Mouse (Mus musculus) liver, adult 2 months (tissue): ENCODE measurements around the gene Atxn1. TPM values are rescaled to one million over a fixed set of nuclear protein-coding genes. Genes with fewer than 3 reads are reported as not detected.

Source experiments
- DNase-seq: peaks from one replicate; pipeline ENCODE4 v3.0.0-alpha.2; 2011; ENCODE audit warnings: low read depth, low spot score; ENCODE audit errors: extremely low read depth
- H3K27ac ChIP-seq: fragments of 200-500 bp; replicated peaks from 2 replicates; pipeline ENCODE4 v1.5.1; 2012; ENCODE audit warnings: low read depth, mild to moderate bottlenecking, control low read depth, inconsistent platforms, low read length; ENCODE audit not compliant: insufficient read depth
- H3K27me3 ChIP-seq: fragments of 200-500 bp; 2 replicates; pipeline ENCODE4 v1.6.1; 2012; ENCODE audit warnings: mild to moderate bottlenecking, moderate library complexity, low read length, inconsistent platforms; ENCODE audit not compliant: control insufficient read depth, insufficient read depth
- H3K36me3 ChIP-seq: fragments of 200-500 bp; 2 replicates; pipeline ENCODE4 v1.6.1; 2012; ENCODE audit warnings: low read length, inconsistent platforms; ENCODE audit not compliant: control insufficient read depth, insufficient read depth
- H3K4me1 ChIP-seq: fragments of 200-500 bp; 2 replicates; pipeline ENCODE4 v1.6.1; 2011; ENCODE audit warnings: low read length; ENCODE audit not compliant: control insufficient read depth, insufficient read depth
- H3K4me3 ChIP-seq: fragments of 200-500 bp; 2 replicates; pipeline ENCODE4 v1.5.1; 2011; ENCODE audit warnings: low read depth, mild to moderate bottlenecking, control low read depth, low read length, moderate library complexity; ENCODE audit not compliant: insufficient read depth
- H3K79me2 ChIP-seq: fragments of 200-500 bp; 2 replicates; pipeline ENCODE4 v1.6.1; 2012; ENCODE audit warnings: inconsistent platforms, mild to moderate bottlenecking, low read length, moderate library complexity; ENCODE audit not compliant: control insufficient read depth, insufficient read depth
- H3K9ac ChIP-seq: fragments of 200-500 bp; 2 replicates; pipeline ENCODE4 v1.6.1; 2012; ENCODE audit warnings: low read depth, mild to moderate bottlenecking, control low read depth, inconsistent platforms, low read length
- CTCF ChIP-seq: fragments of 200-500 bp; IDR thresholded peaks from 2 replicates; pipeline ENCODE4 v1.5.1; 2011; ENCODE audit warnings: low read depth, low read length, control low read depth
- POLR2A ChIP-seq: fragments of 200-500 bp; IDR thresholded peaks from 2 replicates; pipeline ENCODE4 v1.6.1; 2011; ENCODE audit warnings: low read length, control low read depth; ENCODE audit not compliant: insufficient read depth; ENCODE audit errors: extremely low read depth
- WGBS: fragments of 180-500 bp; shearing (Covaris S2); methylation state at CpG from one replicate; pipeline ENCODE4 v1.1.7; 2018; 5-methylcytosine and 5-hydroxymethylcytosine counted together
- polyA plus RNA-seq: library from polyadenylated mRNA; depleted of rRNA; stranded (reverse); fragments of >200 nt; gene quantifications from 2 replicates; pipeline ENCODE4 v1.2.3, GENCODE M21; 2012
- total RNA-seq: library from RNA; depleted of rRNA; stranded (reverse); fragments of >200 nt; gene quantifications from 2 replicates; pipeline ENCODE4 v1.2.3, GENCODE M21; 2014

Gene Atxn1
- total and polyA plus RNA-seq, 2 experiments = 7.7 to 7.8 TPM

GRCm38 (mm10) chr13:45922467-45922866 is 42.3 kb downstream of the Atxn1 start:
- no peaks in the 10 kb centered on the region for H3K27me3 ChIP-seq
- TF ChIP-seq CTCF (no peak), POLR2A (no peak)
- no peak overlapping the region for H3K4me3 ChIP-seq
- DNase-seq = no peak
- 48% methylated on average over 9 of the region's 9 CpGs for WGBS
- no peak overlapping the region for H3K9ac ChIP-seq
- peaks cover 1% of the 10 kb centered on the region; the same call in 1 of the 2 replicates for H3K36me3 ChIP-seq
- peaks cover 27% of the 10 kb centered on the region for H3K79me2 ChIP-seq
- 0 out of 2 replicates have a peak, but pooled peaks cover under 1% of the 10 kb centered on the region for H3K4me1 ChIP-seq
- no peak overlapping the region for H3K27ac ChIP-seq

GRCm38 (mm10) chr13:45918956-45919711 is 45.7 kb downstream of the Atxn1 start:
- TF ChIP-seq CTCF (no peak), POLR2A (no peak)
- Histone ChIP-seq H3K9ac (no peak overlapping the region), H3K79me2 (peaks cover 22% of the 10 kb centered on the region), H3K27ac (no peak overlapping the region), H3K4me3 (no peak overlapping the region), H3K27me3 (no peaks in the 10 kb centered on the region), H3K36me3 (no peaks in the 10 kb centered on the region), H3K4me1 (peaks cover 19% of the 10 kb centered on the region)
- WGBS = 89% methylated on average over 13 of the region's 15 CpGs
- DNase-seq = no peak

- TF ChIP-seq CTCF (no peak), POLR2A (no peak)
- peak overlapping the region; percentile 19; the same call in 1 of the 2 replicates for H3K4me3 ChIP-seq
- 21% methylated on average over 12 of the region's 12 CpGs for WGBS
- H3K27ac ChIP-seq = peak overlapping the region; percentile 64
- H3K4me1 ChIP-seq = peaks cover 19% of the 10 kb centered on the region
- H3K9ac ChIP-seq = peak overlapping the region; percentile 51
- no peak for DNase-seq
- H3K36me3 ChIP-seq = no peaks in the 10 kb centered on the region
- peaks cover 20% of the 10 kb centered on the region for H3K79me2 ChIP-seq
- no peaks in the 10 kb centered on the region for H3K27me3 ChIP-seq
These were observed 46.8 kb downstream of the Atxn1 start for GRCm38 (mm10) chr13:45918006-45918380.

GRCm38 (mm10) chr13:45917058-45918005 is 47.5 kb downstream of the Atxn1 start:
- Histone ChIP-seq H3K27ac (peak overlapping the region; percentile 89), H3K9ac (peak overlapping the region; percentile 23), H3K79me2 (peaks cover 18% of the 10 kb centered on the region; the same call in 1 of the 2 replicates), H3K4me1 (peaks cover 19% of the 10 kb centered on the region), H3K27me3 (no peaks in the 10 kb centered on the region), H3K36me3 (no peaks in the 10 kb centered on the region), H3K4me3 (peak overlapping the region; percentile 31)
- WGBS = 24% methylated on average over 21 of the region's 21 CpGs
- DNase-seq = peak; percentile 93
- TF ChIP-seq CTCF = no peak
- TF ChIP-seq POLR2A = no peak

GRCm38 (mm10) chr13:45915921-45916320 is 48.9 kb downstream of the Atxn1 start:
- TF ChIP-seq CTCF = no peak
- TF ChIP-seq POLR2A = no peak
- no peak for DNase-seq
- Histone ChIP-seq H3K36me3 (no peaks in the 10 kb centered on the region), H3K4me3 (no peak overlapping the region), H3K9ac (no peak overlapping the region), H3K79me2 (peaks cover 25% of the 10 kb centered on the region; the same call in 1 of the 2 replicates), H3K27ac (no peak overlapping the region), H3K4me1 (peaks cover 19% of the 10 kb centered on the region), H3K27me3 (no peaks in the 10 kb centered on the region)
- WGBS = 94% methylated on average over 3 of the region's 3 CpGs
